Mouse (Mus musculus) G1E-ER4 (cell line): ENCODE data around the gene Tspan4. TPM values are rescaled to one million over a fixed set of nuclear protein-coding genes. Genes with fewer than 3 reads are reported as not detected.

Experiments
- GATA1 ChIP-seq: IDR thresholded peaks from one replicate; pipeline ENCODE4 v1.8.0; 2012; ENCODE audit warnings: low read length, inconsistent platforms
- polyA plus RNA-seq: library from polyadenylated mRNA; stranded (reverse); fragments of >175 nt; gene quantifications from 2 replicates; pipeline ENCODE4 v1.2.3, GENCODE M21; 2012

Tspan4 gene
- polyA plus RNA-seq, 1 experiment, result 26.7 TPM

DNA sequence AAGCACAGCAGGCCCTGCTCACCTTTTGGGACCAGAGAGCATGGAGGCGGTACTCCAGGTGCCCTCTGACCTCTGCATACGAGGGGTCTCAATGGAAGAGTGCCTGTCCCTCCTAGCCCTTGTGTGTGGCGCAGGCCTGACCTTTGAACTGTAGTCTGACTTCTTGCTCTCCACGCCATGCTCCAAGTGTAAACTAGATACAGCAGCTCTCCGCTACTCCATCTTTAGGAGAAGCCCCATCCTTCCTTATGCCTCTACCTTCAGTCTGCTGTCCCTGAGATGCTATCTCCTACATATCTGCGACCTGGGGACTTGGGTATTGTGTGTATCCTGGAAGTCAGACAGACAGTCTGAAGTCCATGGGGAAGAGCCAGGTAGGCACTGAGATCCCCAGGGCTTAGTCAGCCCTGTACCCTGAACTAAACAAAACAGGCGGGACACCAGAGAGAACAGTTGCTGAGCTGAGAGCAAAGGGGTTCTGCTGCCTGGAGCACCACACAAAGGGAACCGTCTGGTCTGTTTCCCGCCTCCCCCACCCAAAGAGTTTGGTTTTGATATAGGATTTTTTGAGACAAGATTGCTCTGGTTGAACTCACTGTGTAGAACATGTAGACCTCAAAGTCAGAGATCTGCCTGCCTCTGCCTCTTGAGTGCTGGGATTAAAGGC, 39.1 kb upstream of the Tspan4 start:
- no peak for TF ChIP-seq GATA1

DNA sequence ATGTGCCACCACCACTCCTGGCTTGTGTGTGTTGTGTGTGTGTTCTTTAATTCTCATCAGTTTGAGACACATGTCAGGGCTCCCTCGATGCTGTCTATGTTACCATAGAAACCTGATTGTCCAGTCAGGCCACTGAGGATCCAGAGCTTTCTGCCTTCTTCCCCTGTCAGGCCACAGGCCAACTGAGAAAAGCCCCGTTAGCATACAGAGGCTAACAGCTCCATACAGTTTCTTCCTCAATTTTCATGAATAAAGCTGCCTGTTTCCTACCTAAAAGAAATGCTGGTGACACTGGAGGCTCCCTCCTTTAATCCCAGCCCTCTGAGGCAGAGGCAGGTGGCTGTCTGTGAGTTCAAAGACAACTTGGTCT, 38.5 kb upstream of the Tspan4 start:
- TF ChIP-seq GATA1, result no peak

DNA sequence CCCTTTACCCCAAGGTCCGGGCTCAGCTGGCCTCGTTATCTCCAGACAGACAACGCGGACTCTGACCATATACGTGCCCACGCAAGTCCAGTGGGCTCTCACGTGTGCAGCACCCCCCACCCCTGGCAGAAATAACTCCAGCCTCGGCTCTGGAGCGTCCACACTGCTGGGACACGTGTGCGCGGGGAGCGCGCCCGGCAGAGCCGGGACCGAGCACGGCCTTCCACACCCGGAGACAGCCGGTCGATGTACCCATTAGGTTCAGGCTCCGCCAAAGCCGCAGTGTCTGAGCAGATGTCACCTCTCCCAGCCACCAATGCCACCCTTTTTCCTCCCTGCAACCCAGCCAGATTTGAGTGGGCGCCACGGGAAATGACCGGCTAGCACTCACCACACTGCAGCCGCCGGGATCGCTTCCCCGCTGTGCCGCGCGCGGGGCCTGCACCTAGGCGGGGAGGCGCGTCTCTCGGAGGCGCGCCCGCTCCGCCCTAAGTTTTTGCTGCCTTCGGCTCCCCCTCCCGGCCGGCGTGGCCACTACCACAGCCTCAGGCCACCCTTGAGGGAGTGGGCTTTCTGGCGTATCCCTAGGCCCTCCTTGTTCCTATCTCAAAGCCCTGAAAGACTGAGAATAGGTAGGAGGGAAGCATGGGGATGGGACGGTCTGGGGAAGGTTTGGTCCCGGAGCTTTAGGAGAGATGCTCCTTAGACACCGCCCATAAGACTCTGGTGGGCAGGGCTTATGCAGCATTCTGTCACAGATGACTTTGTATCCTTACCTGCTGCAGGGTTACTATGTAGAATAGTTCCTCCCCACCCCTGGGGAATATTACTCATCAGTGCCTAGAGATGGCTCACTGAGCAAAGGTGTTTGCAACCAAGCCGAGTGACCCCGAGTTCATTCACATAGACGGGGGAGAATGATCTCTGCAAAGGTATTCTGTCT, 37.6 kb upstream of the Tspan4 start, which contains the start of gene Slc25a22:
Gene Slc25a22, minus strand, starts transcription at position 715 of the 943 bp plus-strand sequence.
- no peak for TF ChIP-seq GATA1

DNA sequence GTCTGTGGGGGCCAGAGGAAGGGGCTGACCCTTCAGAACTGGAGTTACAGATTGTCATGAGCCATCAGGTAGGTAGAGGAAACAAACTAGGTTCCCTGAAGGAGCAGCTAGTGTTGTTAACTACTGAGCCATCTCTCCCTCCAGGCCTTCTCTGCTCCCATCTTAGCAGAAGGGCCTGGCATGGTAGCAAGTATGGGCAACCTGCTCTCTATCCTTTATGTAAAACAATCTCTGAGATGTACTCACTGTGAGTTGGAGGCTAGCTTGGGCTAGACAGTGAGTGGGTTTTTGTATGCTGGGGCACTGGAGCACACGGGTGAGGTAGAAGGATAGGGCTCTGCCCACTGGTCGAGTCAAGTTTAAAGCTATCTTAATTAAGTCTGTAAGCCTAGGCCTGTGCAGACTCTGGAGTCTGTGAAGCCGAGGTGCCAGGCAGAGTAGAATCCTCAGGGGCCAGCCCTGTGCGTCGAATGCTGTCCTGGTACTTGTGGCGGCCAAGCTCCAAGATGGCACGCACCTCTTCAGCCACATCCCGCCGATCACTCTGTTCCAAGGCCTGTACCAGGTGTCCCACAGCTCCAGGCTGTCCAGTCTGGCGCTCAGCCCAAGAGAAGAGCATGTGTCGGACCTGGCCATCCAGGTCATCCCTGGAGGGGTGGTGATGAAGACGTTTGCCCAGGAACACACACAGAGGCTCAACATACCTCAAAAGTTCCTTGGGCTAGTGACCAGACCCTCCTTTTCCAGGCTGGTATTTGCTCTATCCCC, 36.7 kb upstream of the Tspan4 start:
- TF ChIP-seq GATA1, result no peak

DNA sequence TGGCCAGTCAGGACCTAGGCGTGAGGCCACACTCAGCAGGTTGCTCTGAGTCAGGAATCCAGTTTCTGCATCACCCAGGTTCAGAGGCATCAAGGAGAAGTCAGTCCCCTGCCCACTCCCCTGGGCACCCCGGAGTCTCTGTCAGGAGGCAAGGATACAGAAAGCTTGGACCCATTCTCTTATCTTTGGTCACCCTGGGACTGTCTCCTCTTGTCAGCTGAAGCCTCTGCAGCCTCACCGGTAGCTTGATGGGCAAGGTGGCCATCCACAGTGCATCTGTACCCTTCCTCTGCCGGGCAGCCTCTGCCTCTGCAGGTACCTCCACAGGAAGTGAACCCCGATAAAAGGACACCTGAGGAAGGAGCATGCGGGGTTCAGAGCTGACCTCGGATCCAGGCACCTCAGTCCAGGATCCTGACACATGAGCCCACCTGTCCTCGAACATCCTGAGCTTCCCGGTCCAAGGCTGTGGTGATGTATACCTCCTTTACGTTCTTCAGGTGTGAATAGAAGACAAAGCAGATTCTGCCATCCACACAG, 35.8 kb upstream of the Tspan4 start:
- no peak for TF ChIP-seq GATA1

DNA sequence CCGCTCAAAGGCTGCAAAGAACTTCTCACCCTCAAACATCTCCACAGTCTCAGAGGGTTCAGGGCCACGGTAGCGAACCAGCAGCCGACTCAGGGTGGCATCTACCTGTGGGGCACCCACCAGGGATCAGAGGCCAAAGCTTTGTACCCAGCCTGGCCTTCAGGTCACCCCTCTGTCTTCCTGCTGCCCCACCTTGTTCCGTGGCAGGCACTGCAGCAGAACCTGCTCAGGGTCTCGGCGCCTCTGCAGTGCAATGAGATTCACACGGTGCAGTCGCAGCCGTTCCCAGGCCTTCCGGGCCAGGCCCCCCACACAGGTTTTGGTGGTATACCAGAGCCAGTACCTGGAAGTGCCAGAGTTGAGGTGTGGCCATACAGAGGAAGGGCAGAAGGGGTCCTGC, 35.2 kb upstream of the Tspan4 start:
- TF ChIP-seq GATA1, result no peak

DNA sequence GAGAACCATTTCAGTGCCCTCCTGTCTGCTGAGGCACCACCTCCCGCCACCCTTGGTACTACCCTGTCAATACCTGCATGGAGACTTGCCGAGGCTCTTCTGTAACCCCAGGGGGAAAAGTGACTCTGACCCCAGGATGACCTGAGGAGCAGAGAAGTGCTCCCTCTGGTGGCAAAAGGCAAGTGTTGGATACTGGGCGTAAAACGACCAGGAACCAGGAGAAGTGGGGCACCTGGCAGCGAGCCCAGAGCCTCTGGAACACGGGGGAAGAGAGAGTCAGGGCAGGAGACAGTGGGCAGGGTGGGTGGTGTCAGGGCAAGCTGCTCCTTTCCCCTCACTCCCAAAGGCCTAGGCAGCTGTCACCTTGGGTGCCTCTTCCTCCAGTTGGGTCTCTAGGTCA, 34.4 kb upstream of the Tspan4 start:
- TF ChIP-seq GATA1, result no peak

DNA sequence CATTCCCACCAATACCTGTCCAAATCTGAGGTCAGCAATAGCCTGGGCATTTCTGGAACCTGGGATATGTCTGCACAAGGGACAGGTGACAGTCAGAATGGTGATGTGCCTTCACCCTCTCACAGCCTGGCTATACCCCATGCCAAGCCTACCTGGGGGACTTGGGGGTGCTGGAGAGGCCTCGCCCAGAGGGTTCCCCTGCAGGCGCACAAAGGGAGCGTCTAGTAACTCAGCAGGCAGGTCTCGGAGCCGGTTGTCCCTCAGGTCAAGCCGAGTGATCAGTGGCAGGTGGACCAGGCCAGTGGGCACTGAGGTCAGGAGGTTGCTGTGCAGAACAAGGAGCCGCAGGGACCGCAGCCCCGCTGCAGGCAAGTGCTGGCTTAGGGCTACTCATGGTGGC, 33.6 kb upstream of the Tspan4 start:
- no peak for TF ChIP-seq GATA1

DNA sequence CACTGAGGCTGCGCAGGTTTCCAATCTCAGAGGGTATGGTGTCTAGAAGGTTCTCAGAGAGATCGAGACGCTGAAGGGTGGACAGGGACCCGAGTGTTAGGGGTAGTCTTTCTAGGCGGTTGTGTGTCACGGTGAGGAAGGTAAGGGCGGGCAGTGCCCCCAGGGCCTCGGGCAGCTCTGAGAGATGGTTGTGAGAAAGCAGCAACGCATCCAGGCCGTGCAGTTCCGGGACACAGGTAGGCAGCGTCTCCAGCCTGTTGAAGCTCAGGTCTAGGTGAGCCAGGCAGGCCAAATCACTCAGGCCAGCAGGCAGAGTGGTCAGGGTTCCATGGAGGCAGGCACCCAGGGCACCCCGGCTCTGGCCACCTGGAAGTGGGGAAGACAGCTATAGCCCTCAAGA, 32.8 kb upstream of the Tspan4 start:
- TF ChIP-seq GATA1, result no peak

DNA sequence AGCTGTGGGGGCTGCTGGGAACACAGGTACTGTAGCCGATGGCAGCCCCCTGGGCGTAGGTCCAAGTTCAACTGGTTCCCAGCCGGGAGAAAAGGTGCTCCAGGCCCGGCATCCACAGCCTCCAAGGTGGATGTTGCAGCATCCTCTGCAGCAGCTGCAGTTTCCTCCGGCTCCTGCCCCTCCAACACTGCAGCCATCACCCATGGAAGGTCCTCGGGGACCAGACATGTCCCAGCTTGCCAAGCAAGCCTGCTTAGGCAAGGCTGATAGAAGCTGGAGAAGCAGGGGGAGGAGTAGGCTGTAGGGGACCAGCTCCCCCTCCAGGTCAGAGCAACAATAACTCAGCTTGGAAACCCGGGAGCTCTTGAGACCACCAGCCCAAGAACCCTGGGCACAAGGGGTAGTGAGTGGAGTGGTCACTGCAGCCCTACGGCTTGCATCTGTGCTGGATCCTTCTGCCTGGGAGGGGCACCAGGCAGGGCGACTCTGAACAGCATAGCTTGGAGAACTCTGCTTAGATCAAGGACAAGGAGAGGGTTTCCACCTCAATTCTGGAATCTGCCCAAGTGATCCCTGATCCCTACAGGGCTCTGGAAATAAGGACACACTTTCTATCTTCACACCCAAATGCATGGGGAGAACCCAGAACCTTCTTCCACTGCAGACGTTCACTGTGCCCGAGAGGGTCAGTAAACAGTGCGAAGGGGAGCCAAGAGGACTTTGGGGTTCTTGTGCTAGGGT, 31.8 kb upstream of the Tspan4 start:
- TF ChIP-seq GATA1, result no peak

DNA sequence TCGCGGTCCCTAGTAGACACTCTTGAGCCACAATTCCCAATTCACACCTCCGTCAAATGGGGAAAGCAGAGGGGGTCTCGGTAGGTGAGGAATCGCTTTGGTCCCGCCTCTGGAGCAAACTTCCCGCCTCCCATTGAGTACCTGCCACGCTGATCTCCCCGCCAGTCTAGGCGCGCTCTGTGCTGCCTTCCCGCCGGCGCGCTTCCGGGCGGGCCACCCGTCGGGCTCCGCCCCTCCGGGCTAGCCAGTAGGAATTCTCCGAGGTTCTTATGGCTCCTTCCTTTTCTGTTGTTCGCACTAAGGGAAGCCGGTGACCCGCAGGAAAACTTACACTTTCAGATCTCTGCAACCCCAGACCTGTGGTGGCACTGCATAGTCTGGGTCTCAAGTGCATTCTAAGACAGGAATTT, 31.2 kb upstream of the Tspan4 start, which contains the start of gene Pidd1:
Gene Pidd1, minus strand, starts transcription at position 198 of the 410 bp plus-strand sequence.
- no peak for TF ChIP-seq GATA1

DNA sequence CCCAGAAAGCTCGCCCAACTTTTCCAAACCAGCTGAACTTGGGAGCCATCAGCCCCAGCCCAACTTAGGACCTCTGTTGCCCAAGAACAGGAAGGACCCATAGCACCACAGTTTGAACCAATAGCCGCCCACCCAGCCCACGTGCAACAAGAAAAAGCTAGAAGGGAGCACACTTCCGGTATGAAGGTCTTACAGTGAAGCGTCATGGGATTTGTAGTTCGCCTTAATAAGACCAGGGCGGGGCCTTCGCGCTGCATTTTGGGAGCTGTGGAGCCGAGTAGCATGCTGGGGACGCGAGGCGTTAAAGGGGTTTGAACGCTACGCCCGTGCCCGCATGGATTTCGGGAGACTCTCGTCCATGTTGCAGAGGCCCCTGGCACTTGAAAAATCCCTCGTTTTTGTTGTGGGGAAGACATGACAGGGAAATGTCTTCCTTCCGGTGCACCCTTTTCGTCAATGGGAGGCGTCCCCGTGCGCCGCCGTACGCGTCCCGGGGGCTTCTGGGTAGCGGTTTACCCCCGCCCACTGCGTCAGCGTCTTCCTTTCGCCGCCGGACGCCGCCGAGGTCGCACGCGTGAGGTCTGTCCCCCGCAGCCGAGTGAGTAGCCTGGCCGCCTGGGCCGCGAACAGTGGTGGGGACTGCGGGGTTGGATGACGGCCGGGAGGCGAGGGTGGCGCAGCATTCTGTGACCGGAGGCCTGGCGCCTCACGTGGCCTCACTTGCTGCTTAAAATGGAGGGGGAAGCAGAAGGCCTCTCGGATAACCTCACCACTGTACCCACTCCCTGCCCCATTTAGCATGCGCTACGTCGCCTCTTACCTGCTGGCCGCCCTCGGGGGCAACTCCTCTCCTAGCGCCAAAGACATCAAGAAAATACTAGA, 27.7 kb upstream of the Tspan4 start, which contains the start of gene Rplp2:
Gene Rplp2, plus strand, starts transcription at position 261 of the 882 bp plus-strand sequence.
- TF ChIP-seq GATA1, result no peak

DNA sequence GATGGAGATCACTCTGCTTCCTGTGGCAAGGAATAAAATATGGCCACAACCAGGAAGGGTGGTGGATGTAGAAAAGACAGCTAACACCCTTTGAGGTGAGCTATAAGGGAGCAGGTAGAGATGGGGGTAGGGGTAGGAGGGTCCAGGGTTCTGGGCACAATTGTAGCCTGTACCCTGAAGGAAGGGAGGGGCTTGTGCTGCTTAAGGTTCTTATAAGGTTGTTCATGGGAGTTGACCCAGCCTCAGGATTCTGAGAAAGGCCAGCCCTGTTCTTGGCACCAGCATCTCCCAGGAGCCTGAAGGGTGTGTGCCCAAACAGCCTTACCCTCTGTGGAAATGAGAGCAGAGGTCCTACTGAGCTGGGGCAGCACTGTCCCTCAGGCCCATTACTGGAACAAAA, 23.1 kb upstream of the Tspan4 start:
- no peak for TF ChIP-seq GATA1

DNA sequence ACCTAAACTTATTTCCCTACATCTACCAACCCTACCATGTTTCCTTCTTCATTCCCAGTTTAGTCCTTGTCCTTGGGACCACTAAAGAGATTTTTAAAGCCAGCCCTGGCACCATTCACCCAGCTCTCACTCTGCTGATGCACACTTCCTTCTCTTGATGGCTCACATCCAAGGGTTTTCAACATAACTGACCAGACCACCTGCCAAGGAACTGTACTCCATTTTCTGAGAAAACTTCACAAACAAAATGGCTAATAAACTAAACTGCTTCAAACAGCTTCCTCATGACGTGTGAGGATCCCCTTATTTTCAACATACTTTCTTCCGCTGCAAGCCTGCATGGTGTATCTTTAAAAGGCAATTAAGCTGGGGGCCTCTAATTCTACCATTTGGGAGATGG, 21.4 kb upstream of the Tspan4 start:
- TF ChIP-seq GATA1, result no peak
